Mouse (Mus musculus): ENCODE measurements at regions not wholly inside any gene's neighbourhood (a gene's known extent, or its start where the extent isn't known, plus 50 kb on each side); places are given as distances from the start of the nearest gene placed in this dataset.

GRCm38 (mm10) chr8:115478406-115479060 lies 229.1 kb downstream of the Maf start:
- in situ Hi-C loops (cut with MboI) = no loop called here

GRCm38 (mm10) chr8:115476071-115476470 lies 231.5 kb downstream of the Maf start:
- in situ Hi-C loops (cut with MboI) = no loop called here

GRCm38 (mm10) chr8:115475156-115475555 lies 232.4 kb downstream of the Maf start:
- in situ Hi-C loops (cut with MboI) = no loop called here

- in situ Hi-C loops (cut with MboI) = no loop called here
These were observed 233.6 kb downstream of the Maf start for GRCm38 (mm10) chr8:115473974-115474373.

GRCm38 (mm10) chr8:115466553-115466952 lies 241.0 kb downstream of the Maf start:
- in situ Hi-C loops (cut with MboI) = no loop called here

GRCm38 (mm10) chr8:115466122-115466521 lies 241.5 kb downstream of the Maf start:
- in situ Hi-C loops (cut with MboI) = no loop called here

- in situ Hi-C loops (cut with MboI) = no loop called here
These were observed 244.9 kb downstream of the Maf start for GRCm38 (mm10) chr8:115462657-115463056.

- in situ Hi-C loops (cut with MboI) = no loop called here
These were observed 249.5 kb downstream of the Maf start for GRCm38 (mm10) chr8:115458119-115458518.

- in situ Hi-C loops (cut with MboI) = no loop called here
These were observed 256.8 kb downstream of the Maf start for GRCm38 (mm10) chr8:115450789-115451188.

- in situ Hi-C loops (cut with MboI) = no loop called here
These were observed 259.2 kb downstream of the Maf start for GRCm38 (mm10) chr8:115448367-115448766.

GRCm38 (mm10) chr8:115444519-115444918 lies 263.1 kb downstream of the Maf start:
- in situ Hi-C loops (cut with MboI) = no loop called here

- in situ Hi-C loops (cut with MboI) = no loop called here
These were observed 265.5 kb downstream of the Maf start for GRCm38 (mm10) chr8:115441943-115442550.

GRCm38 (mm10) chr8:115441323-115441722 lies 266.3 kb downstream of the Maf start:
- in situ Hi-C loops (cut with MboI) = no loop called here

GRCm38 (mm10) chr8:115440151-115440550 lies 267.4 kb downstream of the Maf start:
- in situ Hi-C loops (cut with MboI) = no loop called here

- in situ Hi-C loops (cut with MboI) = no loop called here
These were observed 268.1 kb downstream of the Maf start for GRCm38 (mm10) chr8:115439512-115439911.

GRCm38 (mm10) chr8:115437956-115438355 lies 269.6 kb downstream of the Maf start:
- in situ Hi-C loops (cut with MboI) = no loop called here

- in situ Hi-C loops (cut with MboI) = no loop called here
These were observed 271.3 kb downstream of the Maf start for GRCm38 (mm10) chr8:115436356-115436721.

GRCm38 (mm10) chr8:115435720-115436355 lies 271.8 kb downstream of the Maf start:
- in situ Hi-C loops (cut with MboI) = no loop called here

GRCm38 (mm10) chr8:115432396-115433040 lies 275.1 kb downstream of the Maf start:
- in situ Hi-C loops (cut with MboI) = no loop called here

- in situ Hi-C loops (cut with MboI) = no loop called here
These were observed 276.8 kb downstream of the Maf start for GRCm38 (mm10) chr8:115430793-115431192.

- in situ Hi-C loops (cut with MboI) = no loop called here
These were observed 278.2 kb downstream of the Maf start for GRCm38 (mm10) chr8:115429291-115429883.

GRCm38 (mm10) chr8:115428528-115429290 lies 278.9 kb downstream of the Maf start:
- in situ Hi-C loops (cut with MboI) = no loop called here

All from mature B cell (primary cell).